Mouse (Mus musculus) stomach, embryonic 16.5 days (tissue): ENCODE measurements at regions not wholly inside any gene's neighbourhood (a gene's known extent, or its start where the extent isn't known, plus 50 kb on each side); places are given as distances from the start of the nearest gene placed in this dataset.

Experiments
- ATAC-seq: fragments of 200-750 bp; cut with Nextera tagmentation; 2 replicates; pipeline ENCODE4 v1.8.0; 2017; ENCODE audit warnings: moderate number of reproducible peaks, moderate TSS enrichment; ENCODE audit not compliant: insufficient read depth, low FRiP score
- H3K27ac ChIP-seq: fragments of 300-500 bp; sonication (generic); 2 replicates; pipeline ENCODE4 v1.5.1; 2014; ENCODE audit warnings: low read length
- H3K27me3 ChIP-seq: fragments of 300-500 bp; sonication (generic); 2 replicates; pipeline ENCODE4 v1.6.1; 2014; ENCODE audit warnings: low read length, control low read depth, mixed read lengths; ENCODE audit not compliant: control insufficient read depth, insufficient read depth
- H3K36me3 ChIP-seq: fragments of 300-500 bp; sonication (generic); 2 replicates; pipeline ENCODE4 v1.6.1; 2014; ENCODE audit warnings: low read length; ENCODE audit not compliant: control insufficient read depth, insufficient read depth
- H3K4me1 ChIP-seq: fragments of 300-500 bp; sonication (generic); 2 replicates; pipeline ENCODE4 v1.6.1; 2014; ENCODE audit warnings: low read length, control low read depth, mixed read lengths; ENCODE audit not compliant: control insufficient read depth, insufficient read depth
- H3K4me2 ChIP-seq: fragments of 300-500 bp; sonication (generic); 2 replicates; pipeline ENCODE4 v1.6.1; 2014; ENCODE audit warnings: low read depth, low read length, mixed read lengths
- H3K4me3 ChIP-seq: fragments of 300-500 bp; sonication (generic); replicated peaks from 2 replicates; pipeline ENCODE4 v1.5.1; 2014; ENCODE audit warnings: mild to moderate bottlenecking, low read length
- H3K9ac ChIP-seq: fragments of 300-500 bp; sonication (generic); 2 replicates; pipeline ENCODE4 v1.6.1; 2014; ENCODE audit warnings: low read length
- H3K9me3 ChIP-seq: fragments of 300-500 bp; sonication (generic); replicated peaks from 2 replicates; pipeline ENCODE4 v1.6.1; 2016; ENCODE audit warnings: low read length, control low read depth; ENCODE audit not compliant: control insufficient read depth
- WGBS: fragments of 180-500 bp; shearing (Covaris S2); extraction: QIAGEN DNeasy Blood & Tissue Kit; methylation state at CpG from one replicate; pipeline ENCODE4 v1.1.7; 2014; 5-methylcytosine and 5-hydroxymethylcytosine counted together

- ATAC-seq: no peak
- Histone ChIP-seq H3K4me2 (no peak overlapping the region), H3K9me3 (no peaks in the 10 kb centered on the region), H3K4me1 (no peaks in the 10 kb centered on the region), H3K27me3 (no peaks in the 10 kb centered on the region), H3K9ac (no peak overlapping the region), H3K27ac (no peak overlapping the region), H3K4me3 (no peak overlapping the region), H3K36me3 (no peaks in the 10 kb centered on the region)
- 81% methylated on average over 2 of the region's 2 CpGs for WGBS
These were observed 52.8 kb upstream of the Rnf32 start for GRCm38 (mm10) chr5:29142957-29143356.

GRCm38 (mm10) chr5:29142502-29142901, 53.3 kb upstream of the Rnf32 start:
- 84% methylated on average over 13 of the region's 13 CpGs for WGBS

DNA sequence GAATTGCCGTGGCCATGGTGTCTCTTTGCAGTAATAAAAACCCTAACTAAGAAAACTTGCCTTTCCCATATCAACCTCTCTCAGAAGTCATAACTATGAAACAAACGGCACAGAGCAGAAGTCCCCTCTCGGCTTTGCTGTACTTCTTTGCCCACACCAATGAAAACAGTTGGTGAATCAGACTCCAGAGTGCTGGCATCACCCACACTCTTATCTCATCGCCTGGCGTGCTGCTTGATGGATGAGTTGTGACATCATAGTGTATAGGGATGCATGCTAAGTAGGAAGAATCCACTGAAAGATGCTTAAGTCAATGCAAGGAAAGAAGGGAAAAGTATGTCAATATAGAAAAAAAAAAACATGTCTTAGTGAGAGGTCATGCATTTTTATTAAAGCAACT, 58.3 kb upstream of the Rnf32 start:
- H3K9ac ChIP-seq: no peak overlapping the region
- H3K36me3 ChIP-seq: no peaks in the 10 kb centered on the region
- no peak overlapping the region for H3K27ac ChIP-seq
- no peak for ATAC-seq
- H3K4me1 ChIP-seq: no peaks in the 10 kb centered on the region
- no peaks in the 10 kb centered on the region for H3K9me3 ChIP-seq
- H3K4me3 ChIP-seq: no peak overlapping the region
- H3K4me2 ChIP-seq: no peak overlapping the region
- 69% methylated on average over 5 of the region's 5 CpGs for WGBS
- H3K27me3 ChIP-seq: no peaks in the 10 kb centered on the region

More at GRCm38 (mm10) chr5:29142502-29142901, 53.3 kb upstream of the Rnf32 start:
- no peaks in the 10 kb centered on the region for H3K36me3 ChIP-seq
- no peak overlapping the region for H3K9ac ChIP-seq
- no peak for ATAC-seq
- H3K4me3 ChIP-seq: no peak overlapping the region
- H3K4me2 ChIP-seq: no peak overlapping the region
- no peaks in the 10 kb centered on the region for H3K4me1 ChIP-seq
- H3K9me3 ChIP-seq: no peaks in the 10 kb centered on the region
- no peaks in the 10 kb centered on the region for H3K27me3 ChIP-seq
- no peak overlapping the region for H3K27ac ChIP-seq

GRCm38 (mm10) chr5:29132261-29132660, 63.5 kb upstream of the Rnf32 start:
- no peak for ATAC-seq
- no peaks in the 10 kb centered on the region for H3K9me3 ChIP-seq
- H3K4me3 ChIP-seq: no peak overlapping the region
- H3K9ac ChIP-seq: no peak overlapping the region
- no peaks in the 10 kb centered on the region for H3K4me1 ChIP-seq
- no peak overlapping the region for H3K4me2 ChIP-seq
- H3K36me3 ChIP-seq: no peaks in the 10 kb centered on the region
- no peak overlapping the region for H3K27ac ChIP-seq
- WGBS: 25% methylated on average over 3 of the region's 3 CpGs
- H3K27me3 ChIP-seq: no peaks in the 10 kb centered on the region

DNA sequence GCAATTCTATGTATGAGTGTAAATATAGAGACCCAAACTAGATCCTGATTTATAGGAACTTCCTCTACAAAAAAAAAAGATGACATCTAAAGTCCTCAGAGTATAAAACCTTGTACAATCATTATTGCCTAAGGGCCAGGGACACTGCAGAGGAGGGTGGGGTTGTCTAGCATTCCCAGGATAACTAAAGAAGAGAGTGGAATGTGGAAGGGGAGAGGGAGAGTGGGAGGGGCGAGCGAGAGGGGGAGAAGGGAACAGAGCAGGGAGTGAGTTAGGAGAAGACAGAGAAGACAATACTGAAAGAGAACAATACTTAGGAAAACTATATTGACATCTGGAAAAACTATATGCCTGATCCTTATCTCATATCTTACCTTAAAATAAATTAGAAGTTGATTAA, 64.0 kb upstream of the Rnf32 start:
- Histone ChIP-seq H3K4me3 (no peak overlapping the region), H3K27me3 (no peaks in the 10 kb centered on the region), H3K9me3 (no peaks in the 10 kb centered on the region), H3K4me1 (no peaks in the 10 kb centered on the region), H3K4me2 (no peak overlapping the region), H3K27ac (no peak overlapping the region), H3K36me3 (no peaks in the 10 kb centered on the region), H3K9ac (no peak overlapping the region)
- WGBS: 21% methylated on average over 2 of the region's 2 CpGs
- no peak for ATAC-seq

- Histone ChIP-seq H3K9me3 (no peaks in the 10 kb centered on the region), H3K4me3 (no peak overlapping the region), H3K4me1 (no peaks in the 10 kb centered on the region), H3K36me3 (no peaks in the 10 kb centered on the region), H3K9ac (no peak overlapping the region), H3K27ac (no peak overlapping the region), H3K27me3 (no peaks in the 10 kb centered on the region), H3K4me2 (no peak overlapping the region)
- 56% methylated on average over 3 of the region's 3 CpGs for WGBS
- ATAC-seq: no peak
These were observed 66.1 kb upstream of the Rnf32 start for GRCm38 (mm10) chr5:29129724-29130123.

DNA sequence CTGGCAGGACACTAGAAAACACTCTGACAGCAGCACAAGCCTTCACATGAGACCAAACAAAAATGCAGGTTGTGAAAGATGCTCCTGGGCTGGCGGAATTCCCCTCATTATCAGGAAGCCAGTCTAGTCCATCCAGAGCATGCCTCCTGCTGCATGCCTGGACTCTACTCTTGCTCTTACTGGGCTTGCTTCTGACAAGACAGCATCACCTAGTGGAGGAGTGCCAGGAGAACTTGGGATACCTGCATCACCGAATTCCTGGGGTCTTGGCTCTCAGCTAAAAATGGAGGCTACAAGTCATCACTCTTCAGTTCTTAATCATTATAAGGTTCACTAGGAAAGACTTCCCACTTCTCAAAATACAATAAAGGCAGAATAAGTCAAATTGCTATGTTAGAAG, 78.8 kb upstream of the Rnf32 start:
- no peaks in the 10 kb centered on the region for H3K9me3 ChIP-seq
- no peak overlapping the region for H3K9ac ChIP-seq
- no peaks in the 10 kb centered on the region for H3K4me1 ChIP-seq
- 54% methylated on average over 2 of the region's 2 CpGs for WGBS
- no peak overlapping the region for H3K4me2 ChIP-seq
- no peak overlapping the region for H3K27ac ChIP-seq
- no peak overlapping the region for H3K4me3 ChIP-seq
- no peaks in the 10 kb centered on the region for H3K27me3 ChIP-seq
- no peaks in the 10 kb centered on the region for H3K36me3 ChIP-seq
- no peak for ATAC-seq

DNA sequence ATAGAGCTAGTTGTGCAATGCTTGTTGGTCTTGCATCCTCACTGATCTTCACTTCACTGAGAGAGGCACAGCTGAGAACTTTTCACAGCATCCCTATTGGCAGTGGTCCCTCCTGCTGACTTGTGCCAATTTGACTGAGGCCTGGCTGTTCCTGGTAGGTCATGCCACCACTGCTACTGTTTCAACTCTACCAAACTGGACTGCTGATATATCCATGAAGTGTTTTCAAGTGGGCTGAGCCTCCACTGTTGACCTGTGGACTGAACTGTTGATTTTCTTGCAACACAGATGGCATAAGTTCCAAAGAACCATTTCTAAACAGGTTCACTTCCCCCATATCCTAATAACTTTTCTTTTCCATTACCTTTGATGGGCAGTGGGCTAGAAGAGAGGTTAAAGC, 83.3 kb upstream of the Rnf32 start:
- Histone ChIP-seq H3K4me1 (no peaks in the 10 kb centered on the region), H3K9ac (no peak overlapping the region), H3K27me3 (no peaks in the 10 kb centered on the region), H3K4me2 (no peak overlapping the region), H3K9me3 (no peaks in the 10 kb centered on the region), H3K36me3 (no peaks in the 10 kb centered on the region), H3K4me3 (no peak overlapping the region), H3K27ac (no peak overlapping the region)
- ATAC-seq: no peak

DNA sequence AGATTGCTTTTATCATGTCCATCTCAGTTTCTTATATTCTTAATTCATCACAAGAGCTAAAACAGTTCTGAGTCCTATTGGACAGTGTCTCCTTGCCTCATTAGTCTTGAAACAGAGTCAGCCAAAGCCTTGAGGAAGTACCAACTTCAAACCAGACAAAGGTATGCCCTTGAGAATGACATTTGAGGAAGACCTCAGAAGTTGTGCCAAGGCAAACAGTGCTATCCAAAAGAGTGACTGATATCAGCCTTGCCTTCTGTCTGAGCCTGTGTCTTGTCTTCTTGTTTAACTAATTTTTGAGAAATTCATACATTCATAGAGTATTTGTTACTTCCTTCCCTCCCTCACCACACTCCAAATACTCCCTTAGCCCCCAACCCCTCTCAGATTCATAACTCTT, 88.5 kb upstream of the Rnf32 start:
- H3K27ac ChIP-seq: no peak overlapping the region
- H3K36me3 ChIP-seq: no peaks in the 10 kb centered on the region
- no peak overlapping the region for H3K9ac ChIP-seq
- H3K27me3 ChIP-seq: no peaks in the 10 kb centered on the region
- no peaks in the 10 kb centered on the region for H3K9me3 ChIP-seq
- ATAC-seq: no peak
- H3K4me3 ChIP-seq: no peak overlapping the region
- no peaks in the 10 kb centered on the region for H3K4me1 ChIP-seq
- no peak overlapping the region for H3K4me2 ChIP-seq

DNA sequence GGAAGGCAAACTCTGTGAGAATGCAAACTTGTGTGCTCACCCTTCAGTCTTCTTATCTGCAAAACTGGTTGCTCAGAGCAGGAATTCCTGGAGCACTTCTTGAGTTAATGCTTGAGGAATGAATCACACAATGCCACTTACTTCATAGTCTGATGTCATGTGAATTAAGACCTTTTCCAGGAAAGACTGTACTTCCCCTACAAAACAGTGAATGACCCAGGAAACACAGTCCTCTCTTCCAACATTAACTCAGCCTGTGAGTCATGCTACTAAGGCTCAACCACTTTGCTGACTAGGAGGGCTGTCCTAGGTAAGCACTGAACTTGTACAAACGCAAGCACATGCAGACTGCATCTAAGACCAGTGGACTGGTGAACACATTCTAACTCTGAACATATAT, 112.5 kb upstream of the Rnf32 start:
- Histone ChIP-seq H3K4me3 (no peak overlapping the region), H3K36me3 (no peaks in the 10 kb centered on the region), H3K27me3 (no peaks in the 10 kb centered on the region), H3K4me2 (no peak overlapping the region), H3K4me1 (no peaks in the 10 kb centered on the region), H3K9me3 (no peaks in the 10 kb centered on the region), H3K27ac (no peak overlapping the region), H3K9ac (no peak overlapping the region)
- no peak for ATAC-seq
- WGBS: 67% methylated on average over 1 of the region's 1 CpGs
